In the genomic region with DNA sequence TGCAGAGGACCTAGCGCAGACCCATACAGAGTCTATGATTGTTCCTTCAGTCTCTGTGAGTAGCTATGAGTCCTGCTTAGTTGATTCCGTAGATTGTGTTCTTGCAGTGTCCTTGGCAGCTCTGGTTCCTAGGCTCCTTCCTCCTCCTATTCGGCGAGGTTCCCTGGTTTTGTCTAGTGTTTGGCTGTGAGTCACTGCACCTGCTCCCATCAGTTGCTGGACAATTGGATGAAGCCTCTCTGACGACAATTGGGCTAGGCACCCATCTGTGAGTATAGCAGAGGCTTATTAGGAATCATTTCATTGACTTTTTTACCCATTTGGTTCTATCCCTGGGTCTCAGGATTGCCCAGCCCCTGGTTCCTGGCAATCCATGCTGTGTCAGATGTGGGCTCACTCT, we compare ENCODE assay signal across 20 mouse cellular contexts.
"Had no signal": no experiment of that assay in that cellular context is flagged by ENCODE, and none has a peak within 500 bp of the region (broad histone marks: within the 10 kb centered on the region; RNA-seq: fewer than 3 reads in every experiment).

No protein-coding gene starts in this region.

- DNase-seq: kidney, postnatal 10 days; kidney, postnatal 36 days; layer of hippocampus, postnatal 36 days; left cerebral cortex, postnatal 4 days; liver, postnatal 0 days; lung, embryonic 14.5 days; right cerebral cortex, adult 18-20 months; right cerebral cortex, postnatal 25 days; thymus, adult 18-20 months; thymus, postnatal 36 days had no signal

- H3K4me2 ChIP-seq: kidney, embryonic 15.5 days; limb, embryonic 12.5 days; limb, embryonic 15.5 days; liver, embryonic 11.5 days; lung, embryonic 14.5 days; midbrain, embryonic 12.5 days; midbrain, embryonic 15.5 days had no signal

- H3K9me3 ChIP-seq: kidney, embryonic 15.5 days; limb, embryonic 12.5 days; limb, embryonic 15.5 days; midbrain, embryonic 12.5 days; midbrain, embryonic 15.5 days had no signal

- ATAC-seq: liver, postnatal 0 days; lung, postnatal 0 days; midbrain, embryonic 15.5 days had no signal

- H3K27me3 ChIP-seq: kidney, embryonic 15.5 days; limb, embryonic 12.5 days; limb, embryonic 15.5 days; midbrain, embryonic 12.5 days; midbrain, embryonic 15.5 days had no signal

- H3K4me1 ChIP-seq: kidney, embryonic 15.5 days; limb, embryonic 12.5 days had no signal

- H3K9ac ChIP-seq: kidney, embryonic 15.5 days; limb, embryonic 12.5 days; limb, embryonic 15.5 days; liver, embryonic 14.5 days; liver, postnatal 0 days; lung, embryonic 14.5 days; midbrain, embryonic 12.5 days; midbrain, embryonic 15.5 days had no signal

- H3K36me3 ChIP-seq: kidney, embryonic 15.5 days; limb, embryonic 12.5 days; limb, embryonic 15.5 days; midbrain, embryonic 12.5 days; midbrain, embryonic 15.5 days had no signal

- H3K4me3 ChIP-seq: kidney, embryonic 15.5 days; left cerebral cortex, adult 2 months; limb, embryonic 12.5 days; limb, embryonic 15.5 days; midbrain, embryonic 12.5 days; midbrain, embryonic 15.5 days had no signal

- H3K27ac ChIP-seq: kidney, embryonic 15.5 days; left cerebral cortex, adult 2 months; limb, embryonic 12.5 days; limb, embryonic 15.5 days; liver, embryonic 14.5 days; macrophage; midbrain, embryonic 12.5 days; midbrain, embryonic 15.5 days had no signal
